Mouse (Mus musculus): ENCODE data around the gene Gnb3.

DNA sequence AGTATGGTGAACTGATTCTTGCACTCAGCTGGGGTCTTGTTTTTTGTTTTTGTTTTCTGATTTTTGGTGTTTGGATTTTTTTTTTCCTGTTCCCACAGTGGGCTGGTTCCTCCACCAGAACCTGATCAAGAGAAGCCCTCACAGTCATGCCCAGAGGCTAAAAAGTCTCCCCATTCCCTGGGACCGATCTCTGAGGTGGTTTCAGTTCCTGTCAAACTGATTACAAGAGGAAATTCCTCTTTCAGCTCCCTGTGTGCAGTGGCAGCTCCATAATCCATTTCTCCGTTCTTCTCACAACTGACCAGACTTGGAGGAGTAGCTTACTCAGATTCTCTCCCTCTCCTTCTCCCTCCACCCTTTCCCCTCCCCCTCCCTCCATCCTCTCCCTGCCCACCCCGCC lies 34.3 kb upstream of the Gnb3 start:
- TF ChIP-seq CTCF (conservative IDR thresholded peaks at IDR 0.05; ENCODE audit: insufficient read depth, insufficient read length, low read depth, low read length) (no peak), POLR2A (IDR thresholded peaks at IDR 0.05; ENCODE audit: low read depth, low read length) (no peak)

All from kidney, adult 2 months (tissue).